Mouse (Mus musculus): Measurements from ENCODE around the gene Atp6v1g3.

Atp6v1g3 gene

GRCm38 (mm10) chr1:138274930-138275329 is 1.4 kb downstream of the Atp6v1g3 start:
- TF ChIP-seq GATA4 (IDR thresholded peaks at IDR 0.05; ENCODE audit: insufficient replicate concordance, low read length), result no peak

GRCm38 (mm10) chr1:138275859-138276258 is 2.3 kb downstream of the Atp6v1g3 start:
- no peak for TF ChIP-seq GATA4 (IDR thresholded peaks at IDR 0.05; ENCODE audit: insufficient replicate concordance, low read length)

GRCm38 (mm10) chr1:138281139-138281538 is 7.6 kb downstream of the Atp6v1g3 start:
- TF ChIP-seq GATA4 (IDR thresholded peaks at IDR 0.05; ENCODE audit: insufficient replicate concordance, low read length), result no peak

- TF ChIP-seq GATA4 (IDR thresholded peaks at IDR 0.05; ENCODE audit: insufficient replicate concordance, low read length), result no peak
Observed at GRCm38 (mm10) chr1:138282413-138283141, 9.0 kb downstream of the Atp6v1g3 start.

GRCm38 (mm10) chr1:138287665-138288064 is 14.1 kb downstream of the Atp6v1g3 start:
- TF ChIP-seq GATA4 (IDR thresholded peaks at IDR 0.05; ENCODE audit: insufficient replicate concordance, low read length), result no peak

- no peak for TF ChIP-seq GATA4 (IDR thresholded peaks at IDR 0.05; ENCODE audit: insufficient replicate concordance, low read length)
Observed at GRCm38 (mm10) chr1:138288721-138289120, 15.2 kb downstream of the Atp6v1g3 start.

- no peak for TF ChIP-seq GATA4 (IDR thresholded peaks at IDR 0.05; ENCODE audit: insufficient replicate concordance, low read length)
Observed at GRCm38 (mm10) chr1:138289455-138290425, 16.2 kb downstream of the Atp6v1g3 start.

- TF ChIP-seq GATA4 (IDR thresholded peaks at IDR 0.05; ENCODE audit: insufficient replicate concordance, low read length), result no peak
Observed at GRCm38 (mm10) chr1:138291463-138291862, 17.9 kb downstream of the Atp6v1g3 start.

- TF ChIP-seq GATA4 (IDR thresholded peaks at IDR 0.05; ENCODE audit: insufficient replicate concordance, low read length), result no peak
Observed at GRCm38 (mm10) chr1:138294487-138294886, 20.9 kb downstream of the Atp6v1g3 start.

GRCm38 (mm10) chr1:138298156-138298555 is 24.6 kb downstream of the Atp6v1g3 start:
- TF ChIP-seq GATA4 (IDR thresholded peaks at IDR 0.05; ENCODE audit: insufficient replicate concordance, low read length), result no peak

GRCm38 (mm10) chr1:138299576-138299975 is 26.0 kb downstream of the Atp6v1g3 start:
- TF ChIP-seq GATA4 (IDR thresholded peaks at IDR 0.05; ENCODE audit: insufficient replicate concordance, low read length), result no peak

GRCm38 (mm10) chr1:138301920-138302319 is 28.4 kb downstream of the Atp6v1g3 start:
- no peak for TF ChIP-seq GATA4 (IDR thresholded peaks at IDR 0.05; ENCODE audit: insufficient replicate concordance, low read length)

GRCm38 (mm10) chr1:138302756-138303155 is 29.2 kb downstream of the Atp6v1g3 start:
- no peak for TF ChIP-seq GATA4 (IDR thresholded peaks at IDR 0.05; ENCODE audit: insufficient replicate concordance, low read length)

- no peak for TF ChIP-seq GATA4 (IDR thresholded peaks at IDR 0.05; ENCODE audit: insufficient replicate concordance, low read length)
Observed at GRCm38 (mm10) chr1:138303296-138303695, 29.8 kb downstream of the Atp6v1g3 start.

GRCm38 (mm10) chr1:138304141-138304915 is 30.8 kb downstream of the Atp6v1g3 start:
- no peak for TF ChIP-seq GATA4 (IDR thresholded peaks at IDR 0.05; ENCODE audit: insufficient replicate concordance, low read length)

Data from liver, adult (tissue).